Mouse (Mus musculus) heart, embryonic 10.5 days (tissue): ENCODE data around the gene Zw10. TPM values are rescaled to one million over a fixed set of nuclear protein-coding genes. Genes with fewer than 3 reads are reported as not detected.

Experiments
- DNase-seq: peaks from one replicate; pipeline ENCODE4 v3.0.0-alpha.2; 2017; ENCODE audit warnings: low spot score
- H3K27ac ChIP-seq: fragments of 300-500 bp; sonication (generic); 2 replicates; pipeline ENCODE4 v1.5.1; 2016; ENCODE audit warnings: mild to moderate bottlenecking
- H3K27me3 ChIP-seq: fragments of 300-500 bp; sonication (generic); 2 replicates; pipeline ENCODE4 v1.6.1; 2016; ENCODE audit warnings: mild to moderate bottlenecking; ENCODE audit not compliant: poor library complexity, insufficient read depth, severe bottlenecking
- H3K36me3 ChIP-seq: fragments of 300-500 bp; sonication (generic); 2 replicates; pipeline ENCODE4 v1.6.1; 2016; ENCODE audit warnings: mild to moderate bottlenecking, moderate library complexity
- H3K4me1 ChIP-seq: fragments of 300-500 bp; sonication (generic); 2 replicates; pipeline ENCODE4 v1.6.1; 2016; ENCODE audit warnings: mild to moderate bottlenecking
- H3K4me3 ChIP-seq: fragments of 300-500 bp; sonication (generic); 2 replicates; pipeline ENCODE4 v1.5.1; 2016; ENCODE audit warnings: mild to moderate bottlenecking, moderate library complexity
- H3K9me3 ChIP-seq: fragments of 300-500 bp; sonication (generic); 2 replicates; pipeline ENCODE4 v1.6.1; 2016; ENCODE audit warnings: mild to moderate bottlenecking, moderate library complexity
- WGBS: fragments of 180-500 bp; shearing (Covaris S2); methylation state at CpG from one replicate; pipeline ENCODE4 v1.1.7; 2016; 5-methylcytosine and 5-hydroxymethylcytosine counted together
- polyA plus RNA-seq: library from polyadenylated mRNA; unstranded; fragments of >200 nt; fragmentation: Nextera tagmentation; extraction: Ambion mirVana; gene quantifications from 2 replicates; pipeline ENCODE4 v1.2.1, GENCODE M21; 2016

The Zw10 gene
- polyA plus RNA-seq, 1 experiment from 2014 or later = 37.7 TPM

DNA sequence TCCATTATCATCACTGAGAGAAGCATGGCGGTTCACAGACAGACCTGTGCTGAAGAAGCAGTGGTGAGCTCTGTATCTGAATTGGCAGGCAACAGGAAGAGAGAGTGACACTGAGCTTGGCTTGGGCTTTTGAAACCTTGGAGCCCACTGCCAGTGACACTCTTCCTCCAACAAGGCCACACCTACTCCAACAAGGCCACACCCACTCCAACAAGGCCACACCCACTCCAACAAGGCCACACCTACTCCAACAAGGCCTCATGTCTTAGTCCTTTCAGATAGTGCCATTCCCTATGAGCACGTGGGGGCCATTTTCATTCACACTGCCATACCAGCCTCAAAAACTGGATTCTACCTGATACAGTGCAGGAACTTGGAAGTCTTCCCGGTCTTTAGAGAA, 43.5 kb downstream of the Zw10 start:
- peaks cover 7% of the 10 kb centered on the region for H3K4me1 ChIP-seq
- no peaks in the 10 kb centered on the region for H3K9me3 ChIP-seq
- no peaks in the 10 kb centered on the region for H3K27me3 ChIP-seq
- no peak overlapping the region for H3K27ac ChIP-seq
- no peaks in the 10 kb centered on the region for H3K36me3 ChIP-seq
- H3K4me3 ChIP-seq = no peak overlapping the region
- WGBS = 93% methylated on average over 3 of the region's 3 CpGs
- DNase-seq = no peak

DNA sequence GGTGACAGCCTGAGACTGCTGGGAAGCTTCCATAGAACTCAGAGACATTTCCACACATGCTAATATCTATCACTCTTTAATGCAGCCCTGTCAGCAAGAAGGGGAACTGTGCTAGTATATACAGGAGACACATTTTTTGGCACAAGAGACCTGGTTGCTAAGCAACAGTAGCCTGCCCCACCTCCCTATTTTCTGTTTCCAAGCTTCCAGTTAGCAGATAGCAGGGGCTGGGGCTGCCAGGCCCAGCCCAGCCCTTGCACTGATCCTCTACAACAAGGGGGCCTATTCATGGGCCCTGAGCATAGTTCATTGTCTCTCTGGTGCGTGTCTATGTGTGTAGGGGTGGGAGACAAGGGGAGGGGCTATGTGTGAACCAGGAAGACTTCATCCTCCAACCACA, 46.9 kb downstream of the Zw10 start:
- 36% methylated on average over 1 of the region's 1 CpGs for WGBS
- H3K36me3 ChIP-seq = no peaks in the 10 kb centered on the region
- peak; percentile 82 for DNase-seq
- peaks cover 7% of the 10 kb centered on the region for H3K4me1 ChIP-seq
- H3K27ac ChIP-seq = no peak overlapping the region
- H3K27me3 ChIP-seq = 0 out of 2 replicates have a peak, but pooled peaks cover 5% of the 10 kb centered on the region
- H3K4me3 ChIP-seq = no peak overlapping the region
- H3K9me3 ChIP-seq = no peaks in the 10 kb centered on the region

DNA sequence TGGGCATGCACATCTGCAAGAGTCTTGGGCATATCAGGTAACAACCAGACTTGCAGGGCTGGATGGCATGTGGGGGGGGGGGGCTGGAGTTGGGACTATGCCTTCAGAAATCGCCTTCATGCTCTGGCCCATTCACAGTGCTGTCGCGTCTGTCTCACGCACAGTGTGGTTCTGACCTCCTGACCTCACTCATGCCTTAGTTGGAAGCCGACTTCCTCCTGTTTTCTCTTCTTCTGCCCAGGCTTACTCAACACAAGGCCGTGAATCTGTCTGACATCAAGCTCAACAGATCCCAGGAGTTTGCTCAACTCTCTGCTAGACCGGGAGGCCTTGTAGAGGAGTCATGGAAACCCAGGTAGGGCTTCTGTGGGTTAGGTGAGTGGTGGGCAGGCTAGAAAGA, 53.7 kb downstream of the Zw10 start:
- WGBS = 55% methylated on average over 7 of the region's 7 CpGs
- Histone ChIP-seq H3K36me3 (no peaks in the 10 kb centered on the region), H3K27me3 (0 out of 2 replicates have a peak, but pooled peaks cover 6% of the 10 kb centered on the region), H3K4me1 (peaks cover 5% of the 10 kb centered on the region), H3K9me3 (no peaks in the 10 kb centered on the region), H3K4me3 (no peak overlapping the region), H3K27ac (no peak overlapping the region)
- no peak for DNase-seq

GRCm38 (mm10) chr9:49110476-49111220, 55.2 kb downstream of the Zw10 start:
- no peaks in the 10 kb centered on the region for H3K9me3 ChIP-seq
- peaks cover 5% of the 10 kb centered on the region for H3K4me1 ChIP-seq
- 50% methylated on average over 6 of the region's 6 CpGs for WGBS
- H3K27ac ChIP-seq = no peak overlapping the region
- no peaks in the 10 kb centered on the region for H3K36me3 ChIP-seq
- no peak overlapping the region for H3K4me3 ChIP-seq
- peaks cover 6% of the 10 kb centered on the region; the same call in 1 of the 2 replicates for H3K27me3 ChIP-seq
- DNase-seq = peak; percentile 79

DNA sequence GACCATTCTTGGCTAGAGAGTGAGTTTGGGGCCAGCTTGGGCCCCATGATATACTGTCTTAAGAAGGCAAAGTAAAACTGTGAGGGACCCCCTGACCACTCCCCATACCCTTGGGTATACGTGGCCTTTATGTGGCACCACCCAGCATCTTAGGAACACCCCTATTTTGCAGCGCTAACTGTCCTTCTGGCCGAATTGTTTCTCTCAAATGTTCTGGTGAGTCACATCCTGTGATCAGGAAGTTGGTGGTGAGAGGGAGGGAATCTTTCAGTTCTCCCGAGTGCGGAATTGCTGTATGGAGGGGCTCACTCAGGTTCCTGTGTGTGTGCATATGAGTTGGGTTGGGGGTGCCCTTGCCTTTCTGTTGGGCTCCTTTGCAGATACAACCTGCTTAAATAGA, 55.9 kb downstream of the Zw10 start:
- H3K9me3 ChIP-seq = no peaks in the 10 kb centered on the region

DNA sequence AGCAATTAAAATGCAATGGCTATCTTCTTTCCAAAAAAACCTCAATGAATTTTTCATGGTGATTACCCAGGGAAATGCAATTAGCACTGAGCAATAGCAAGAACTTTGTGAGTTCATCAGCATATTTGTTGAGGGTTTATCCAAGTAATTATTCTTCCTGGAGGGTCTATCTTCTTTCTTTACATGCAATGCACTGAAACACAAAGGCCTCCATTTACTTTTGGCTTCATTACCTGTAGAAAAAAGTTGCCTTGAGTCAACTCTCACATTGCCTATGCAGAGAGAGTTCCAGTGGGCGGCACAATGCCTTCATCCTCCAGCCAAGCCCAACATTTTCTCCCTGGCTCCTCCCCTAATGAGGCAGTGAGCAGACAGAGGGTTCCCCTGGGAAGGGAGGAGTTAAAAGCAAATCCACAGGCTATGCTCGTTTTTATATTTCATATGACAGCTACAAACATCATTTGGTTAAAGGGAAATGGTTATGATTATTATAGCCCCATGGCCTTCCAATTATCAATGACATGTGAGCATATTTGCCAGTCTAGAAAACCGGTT, 62.9 kb downstream of the Zw10 start:
- no peaks in the 10 kb centered on the region for H3K36me3 ChIP-seq
- H3K4me3 ChIP-seq = no peak overlapping the region
- DNase-seq = no peak
- WGBS = 45% methylated on average over 3 of the region's 3 CpGs
- H3K27me3 ChIP-seq = peaks cover 4% of the 10 kb centered on the region; the same call in 1 of the 2 replicates
- H3K27ac ChIP-seq = no peak overlapping the region
- H3K9me3 ChIP-seq = no peaks in the 10 kb centered on the region
- H3K4me1 ChIP-seq = no peaks in the 10 kb centered on the region

More for the DNA sequence above, 55.9 kb downstream of the Zw10 start:
- H3K4me1 ChIP-seq = peaks cover 5% of the 10 kb centered on the region
- WGBS = 72% methylated on average over 5 of the region's 5 CpGs
- H3K27ac ChIP-seq = no peak overlapping the region
- H3K36me3 ChIP-seq = no peaks in the 10 kb centered on the region
- H3K4me3 ChIP-seq = no peak overlapping the region
- DNase-seq = no peak
- H3K27me3 ChIP-seq = peaks cover 6% of the 10 kb centered on the region; the same call in 1 of the 2 replicates

GRCm38 (mm10) chr9:49119759-49120158, 64.3 kb downstream of the Zw10 start:
- WGBS = 74% methylated on average over 4 of the region's 4 CpGs

GRCm38 (mm10) chr9:49125706-49126105, 70.3 kb downstream of the Zw10 start:
- no peaks in the 10 kb centered on the region for H3K36me3 ChIP-seq
- no peak overlapping the region for H3K4me3 ChIP-seq
- no peak for DNase-seq
- H3K27me3 ChIP-seq = no peaks in the 10 kb centered on the region
- H3K9me3 ChIP-seq = no peaks in the 10 kb centered on the region
- H3K4me1 ChIP-seq = no peaks in the 10 kb centered on the region
- WGBS = 68% methylated on average over 7 of the region's 7 CpGs
- no peak overlapping the region for H3K27ac ChIP-seq

More at GRCm38 (mm10) chr9:49119759-49120158, 64.3 kb downstream of the Zw10 start:
- Histone ChIP-seq H3K27me3 (0 out of 2 replicates have a peak, but pooled peaks cover 4% of the 10 kb centered on the region), H3K9me3 (no peaks in the 10 kb centered on the region), H3K4me1 (no peaks in the 10 kb centered on the region), H3K36me3 (no peaks in the 10 kb centered on the region), H3K4me3 (no peak overlapping the region), H3K27ac (no peak overlapping the region)
- DNase-seq = no peak

Other genes with a start within 250 kb of the Zw10 start
- gene Zbtb16, start 219.4 kb upstream of the Zw10 start, polyA plus RNA-seq = 2.6 and 3.1 TPM in 2 replicates
- gene Htr3a, start 144.5 kb upstream of the Zw10 start, polyA plus RNA-seq = 0.07 and 0.48 TPM in 2 replicates
- gene Htr3b, start 90.6 kb upstream of the Zw10 start, polyA plus RNA-seq = not detected in 2 replicates
- gene Usp28, start 70.2 kb upstream of the Zw10 start, polyA plus RNA-seq = 86.2 and 146 TPM in 2 replicates
- gene Tmprss5, start 25.6 kb downstream of the Zw10 start, polyA plus RNA-seq = 0.14 and 0.39 TPM in 2 replicates
- not detected in 2 replicates for gene Gm4894, start 194.9 kb downstream of the Zw10 start, polyA plus RNA-seq